Mouse (Mus musculus): ENCODE results near the gene Defb22.

The Defb22 gene

DNA sequence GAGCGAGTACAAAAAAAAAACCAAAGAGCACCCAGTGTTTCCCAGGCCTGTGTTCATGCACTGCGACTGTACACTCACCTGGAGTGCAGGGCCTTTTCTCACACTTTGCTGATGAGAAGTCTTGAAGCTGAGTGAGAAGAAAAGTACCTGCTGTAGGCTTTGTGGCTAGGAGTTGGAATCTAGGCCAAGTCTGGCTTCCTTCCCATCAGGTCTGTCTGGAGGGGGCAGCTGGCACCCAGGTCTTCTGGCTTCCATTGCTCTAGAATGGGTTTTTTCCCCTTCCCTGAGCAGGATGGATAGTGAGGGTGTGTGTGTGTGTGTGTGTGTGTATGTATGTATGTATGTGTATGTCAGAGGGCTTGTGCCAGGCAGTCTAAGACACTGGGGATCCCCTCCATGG is 50.1 kb downstream of the Defb22 start:
- DNase-seq (ENCODE audit: low spot score): no peak

DNA sequence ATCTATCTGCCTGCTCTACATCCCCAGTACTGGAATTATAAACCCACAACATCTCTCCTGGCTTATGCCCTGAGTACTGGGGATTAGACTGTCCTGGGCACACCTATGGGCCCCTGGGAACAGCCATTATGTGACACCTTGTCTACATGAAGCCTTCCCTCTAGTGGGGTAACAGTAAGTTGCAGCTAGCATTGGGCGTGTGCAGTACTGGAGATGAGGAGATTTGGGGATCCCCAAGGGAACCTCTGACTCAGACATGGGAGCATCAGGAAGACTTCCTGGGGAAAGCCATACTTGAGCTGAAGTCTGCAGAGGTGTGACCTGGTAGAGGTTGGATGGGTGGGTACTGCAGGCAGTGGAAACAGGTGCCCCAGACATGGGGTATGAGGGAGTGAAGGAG is 51.0 kb downstream of the Defb22 start:
- DNase-seq (ENCODE audit: low spot score): no peak

DNA sequence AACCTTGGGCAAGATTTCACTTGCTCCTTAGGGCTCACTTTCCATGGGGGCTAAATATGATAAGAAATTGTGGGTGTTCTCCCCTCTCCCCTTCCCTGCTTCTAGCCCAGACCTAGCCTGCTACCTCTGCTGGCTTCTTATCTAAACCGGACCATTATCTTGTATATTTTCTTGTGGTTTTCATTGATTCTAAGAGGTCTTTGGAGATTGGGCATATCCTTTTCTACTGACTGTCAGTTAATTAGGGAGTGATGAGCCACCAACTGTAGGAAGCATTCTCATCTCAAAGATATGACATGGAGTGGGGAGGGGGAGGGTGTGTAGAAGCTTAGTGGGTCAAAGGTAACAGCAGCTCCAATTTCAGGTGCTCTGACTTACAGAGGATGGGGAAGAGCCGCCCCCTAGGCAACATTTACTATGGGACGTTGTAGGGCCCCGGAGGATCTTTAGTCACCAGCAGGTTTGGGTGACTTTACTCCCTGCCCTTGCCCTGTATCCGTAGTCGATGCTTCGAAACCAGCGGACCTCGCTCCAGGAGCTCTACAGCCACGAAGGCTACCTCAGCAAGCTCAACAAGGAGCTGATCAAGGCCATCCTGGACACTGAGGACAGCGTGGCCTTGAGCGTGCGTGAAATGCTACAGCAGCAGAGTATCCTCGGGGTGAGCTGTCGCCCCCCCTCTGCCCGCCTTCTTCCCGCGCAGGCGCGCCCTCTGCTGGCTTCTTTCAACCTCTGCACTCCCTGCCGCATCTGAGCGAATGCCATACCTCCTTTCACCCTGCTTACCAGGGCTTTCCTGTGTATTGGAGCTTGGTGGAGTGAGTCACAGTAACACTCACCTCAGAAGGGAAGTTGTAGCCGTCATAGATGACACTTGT is 52.7 kb downstream of the Defb22 start:
- peak; percentile 92 for DNase-seq (ENCODE audit: low spot score)

DNA sequence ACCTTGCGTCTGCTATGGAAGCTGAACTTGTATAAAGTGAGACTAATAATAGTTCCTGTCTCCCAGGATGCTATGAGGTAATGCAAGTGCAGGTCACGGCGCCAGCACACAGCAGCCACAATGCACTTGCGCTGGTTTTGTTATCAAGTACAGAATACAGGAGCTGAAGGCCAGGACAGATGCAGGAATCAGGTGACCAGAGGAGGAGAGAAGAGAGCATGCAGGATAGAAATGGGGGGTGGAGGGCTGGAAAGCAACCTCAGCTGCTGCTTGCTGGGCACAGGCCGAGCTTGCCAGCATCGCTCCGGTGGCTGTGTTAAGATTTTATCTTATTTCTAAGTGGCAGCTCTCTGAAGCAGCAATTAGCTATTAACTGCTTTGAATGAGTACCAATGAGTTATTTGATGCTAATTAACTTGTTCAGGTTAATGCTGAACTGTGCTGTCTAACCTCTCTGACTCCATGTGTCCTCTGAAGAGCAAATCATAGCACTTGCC is 53.5 kb downstream of the Defb22 start:
- no peak for DNase-seq (ENCODE audit: low spot score)

Measured in embryo, embryonic 10.5 days (tissue).